Mouse (Mus musculus) myocyte (in vitro differentiated cells): ENCODE data around the gene Traf5. TPM values are rescaled to one million over a fixed set of nuclear protein-coding genes. Genes with fewer than 3 reads are reported as not detected.

Source experiments
- H3K27me3 ChIP-seq: one replicate; pipeline ENCODE4 v1.6.1; 2011; ENCODE audit not compliant: control insufficient read depth, insufficient read depth, insufficient read length
- H3K36me3 ChIP-seq: one replicate; pipeline ENCODE4 v1.6.1; 2011; ENCODE audit not compliant: control insufficient read depth, insufficient read depth
- H3K4me2 ChIP-seq: one replicate; pipeline ENCODE4 v1.6.1; 2011; ENCODE audit warnings: low read depth, control low read depth
- H3K4me3 ChIP-seq: one replicate; pipeline ENCODE4 v1.5.1; 2011; ENCODE audit warnings: mild to moderate bottlenecking, control low read depth, moderate library complexity
- H3K79me2 ChIP-seq: one replicate; pipeline ENCODE4 v1.6.1; 2011; ENCODE audit not compliant: control insufficient read depth, insufficient read depth
- H3ac ChIP-seq: one replicate; pipeline ENCODE4 v1.6.1; 2011; ENCODE audit not compliant: control insufficient read depth, insufficient read length
- CEBPB ChIP-seq: IDR thresholded peaks from 2 replicates; pipeline ENCODE4 v1.6.1; 2011; ENCODE audit warnings: mild to moderate bottlenecking, moderate library complexity; ENCODE audit not compliant: poor library complexity, insufficient read depth, severe bottlenecking
- E2F4 ChIP-seq: IDR thresholded peaks from one replicate; pipeline ENCODE4 v1.6.1; 2011; ENCODE audit warnings: mild to moderate bottlenecking, control low read depth, moderate library complexity; ENCODE audit not compliant: insufficient read depth
- MAX ChIP-seq: IDR thresholded peaks from one replicate; pipeline ENCODE4 v1.6.1; 2011; ENCODE audit warnings: low read depth, mild to moderate bottlenecking, control low read depth
- MYOD1 ChIP-seq, 3 experiments: IDR thresholded peaks; one replicate each; pipeline ENCODE4 v1.6.1; 2011; ENCODE audit warnings: control low read depth in 2 of 3, low read depth in 2 of 3, mild to moderate bottlenecking in 2 of 3, moderate library complexity in 1 of 3; ENCODE audit not compliant: insufficient read length in 2 of 3, control insufficient read depth in 1 of 3
- MYOG ChIP-seq, 3 experiments: IDR thresholded peaks; one replicate each; pipeline ENCODE4 v1.6.1; 2011; ENCODE audit warnings: control low read depth in 2 of 3, low read depth in 2 of 3, mild to moderate bottlenecking in 2 of 3; ENCODE audit not compliant: insufficient read length in 2 of 3, control insufficient read depth in 1 of 3, insufficient read depth in 1 of 3
- POLR2A ChIP-seq: IDR thresholded peaks from one replicate; pipeline ENCODE4 v1.6.1; 2011; ENCODE audit warnings: low read depth, mild to moderate bottlenecking, control low read depth, moderate library complexity; ENCODE audit not compliant: insufficient read length
- POLR2AphosphoS2 ChIP-seq: IDR thresholded peaks from one replicate; pipeline ENCODE4 v1.6.1; 2011; ENCODE audit warnings: low read depth, control low read depth; ENCODE audit not compliant: insufficient read length
- REST ChIP-seq: IDR thresholded peaks from one replicate; pipeline ENCODE4 v1.6.1; 2011; ENCODE audit warnings: mild to moderate bottlenecking, control low read depth, moderate library complexity; ENCODE audit not compliant: insufficient read depth, insufficient read length
- SRF ChIP-seq: IDR thresholded peaks from one replicate; pipeline ENCODE4 v1.6.1; 2011; ENCODE audit warnings: low read depth; ENCODE audit not compliant: control insufficient read depth, insufficient read length
- TCF12 ChIP-seq: IDR thresholded peaks from one replicate; pipeline ENCODE4 v1.6.1; 2011; ENCODE audit warnings: mild to moderate bottlenecking, control low read depth; ENCODE audit not compliant: poor library complexity, insufficient read depth, severe bottlenecking
- TCF3 ChIP-seq: IDR thresholded peaks from one replicate; pipeline ENCODE4 v1.6.1; 2011; ENCODE audit warnings: low read depth, control low read depth; ENCODE audit not compliant: insufficient read length
- USF1 ChIP-seq: IDR thresholded peaks from one replicate; pipeline ENCODE4 v1.6.1; 2011; ENCODE audit warnings: low read depth, mild to moderate bottlenecking, control low read depth, moderate library complexity
- polyA plus RNA-seq: library from polyadenylated mRNA; unstranded; fragments of >200 nt; fragmentation: generic; extraction: Trizol; gene quantifications from one replicate; pipeline ENCODE4 v1.2.1, GENCODE M21; 2012; ENCODE audit warnings: missing spikeins

Traf5 gene
- polyA plus RNA-seq, 1 experiment = 10.8 TPM

GRCm38 (mm10) chr1:192070618-192071051 is 21.7 kb downstream of the Traf5 start:
- Histone ChIP-seq H3K36me3 (peaks cover 14% of the 10 kb centered on the region), H3ac (no peak overlapping the region), H3K27me3 (no peaks in the 10 kb centered on the region), H3K79me2 (no peaks in the 10 kb centered on the region), H3K4me2 (peak overlapping the region; percentile 93), H3K4me3 (peak overlapping the region; percentile 9)
- TF ChIP-seq MYOD1 (IDR thresholded peaks at IDR 0.05; ENCODE audit: control insufficient read depth in 1 of 3, insufficient read length in 2 of 3, low read depth in 2 of 3) (peak in 2 of 3 experiments; percentile 66 to 69), CEBPB (no peak)

GRCm38 (mm10) chr1:192069971-192070591 is 22.3 kb downstream of the Traf5 start:
- H3K4me3 ChIP-seq = peak overlapping the region; percentile 9
- H3K4me2 ChIP-seq = peak overlapping the region; percentile 93
- H3K79me2 ChIP-seq = no peaks in the 10 kb centered on the region
- TF ChIP-seq SRF (no peak), MYOD1 (IDR thresholded peaks at IDR 0.05; ENCODE audit: control insufficient read depth in 1 of 3, insufficient read length in 2 of 3, low read depth in 2 of 3) (peak in 2 of 3 experiments; percentile 81 to 93), TCF3 (peak; percentile 79), USF1 (no peak), POLR2A (peak; percentile 16), POLR2AphosphoS2 (no peak), CEBPB (no peak), MAX (no peak), MYOG (IDR thresholded peaks at IDR 0.05; ENCODE audit: control insufficient read depth in 1 of 3, insufficient read depth in 1 of 3, insufficient read length in 2 of 3, low read depth in 2 of 3) (peak; percentile 2 to 92 (median 80)), REST (no peak), TCF12 (peak; percentile 70)
- peaks cover 14% of the 10 kb centered on the region for H3K36me3 ChIP-seq
- no peak overlapping the region for H3ac ChIP-seq
- H3K27me3 ChIP-seq = no peaks in the 10 kb centered on the region

- Histone ChIP-seq H3K27me3 (no peaks in the 10 kb centered on the region), H3K4me3 (no peak overlapping the region), H3K36me3 (peaks cover 14% of the 10 kb centered on the region), H3K79me2 (no peaks in the 10 kb centered on the region), H3ac (no peak overlapping the region), H3K4me2 (no peak overlapping the region)
- TF ChIP-seq MYOD1 (IDR thresholded peaks at IDR 0.05; ENCODE audit: control insufficient read depth in 1 of 3, insufficient read length in 2 of 3, low read depth in 2 of 3) (no peak), POLR2AphosphoS2 (no peak), POLR2A (no peak), USF1 (no peak), MAX (no peak), CEBPB (no peak), TCF3 (no peak), TCF12 (no peak), E2F4 (no peak), REST (no peak), SRF (no peak), MYOG (IDR thresholded peaks at IDR 0.05; ENCODE audit: control insufficient read depth in 1 of 3, insufficient read depth in 1 of 3, insufficient read length in 2 of 3, low read depth in 2 of 3) (no peak)
Observed at GRCm38 (mm10) chr1:192068188-192068587, 24.2 kb downstream of the Traf5 start.

- Histone ChIP-seq H3K27me3 (no peaks in the 10 kb centered on the region), H3K79me2 (no peaks in the 10 kb centered on the region), H3K4me2 (no peak overlapping the region), H3K4me3 (no peak overlapping the region), H3ac (no peak overlapping the region), H3K36me3 (peaks cover 14% of the 10 kb centered on the region)
- TF ChIP-seq CEBPB (no peak), MAX (no peak), USF1 (no peak), REST (no peak), TCF12 (no peak), POLR2A (no peak), SRF (no peak), MYOD1 (IDR thresholded peaks at IDR 0.05; ENCODE audit: control insufficient read depth in 1 of 3, insufficient read length in 2 of 3, low read depth in 2 of 3) (no peak)
Observed at GRCm38 (mm10) chr1:192066956-192067355, 25.4 kb downstream of the Traf5 start.

- Histone ChIP-seq H3K4me3 (no peak overlapping the region), H3K36me3 (peaks cover 14% of the 10 kb centered on the region)
- no peak for TF ChIP-seq CEBPB
- TF ChIP-seq POLR2A = no peak
- no peak for TF ChIP-seq MYOG (IDR thresholded peaks at IDR 0.05; ENCODE audit: control insufficient read depth in 1 of 3, insufficient read depth in 1 of 3, insufficient read length in 2 of 3, low read depth in 2 of 3)
- no peak for TF ChIP-seq MYOD1 (IDR thresholded peaks at IDR 0.05; ENCODE audit: control insufficient read depth in 1 of 3, insufficient read length in 2 of 3, low read depth in 2 of 3)
- TF ChIP-seq SRF = no peak
- no peak for TF ChIP-seq TCF12
- no peak for TF ChIP-seq MAX
- no peak for TF ChIP-seq REST
- TF ChIP-seq E2F4 = no peak
- TF ChIP-seq USF1 = no peak
- no peak for TF ChIP-seq TCF3
Observed at GRCm38 (mm10) chr1:192063209-192063946, 29.0 kb downstream of the Traf5 start.

More at GRCm38 (mm10) chr1:192063209-192063946, 29.0 kb downstream of the Traf5 start:
- Histone ChIP-seq H3ac (no peak overlapping the region), H3K27me3 (no peaks in the 10 kb centered on the region), H3K79me2 (no peaks in the 10 kb centered on the region), H3K4me2 (no peak overlapping the region)
